Mouse (Mus musculus) CH12.LX (cell line): ENCODE data around the gene Prim2.

Experiments used
- ELF1 ChIP-seq: IDR thresholded peaks from 2 replicates; pipeline ENCODE4 v1.6.1; 2014; ENCODE audit warnings: low read depth, mild to moderate bottlenecking, inconsistent platforms, low read length, improper control_type of control experiment
- GABPA ChIP-seq: IDR thresholded peaks from 2 replicates; pipeline ENCODE4 v1.6.1; 2012; ENCODE audit warnings: low read depth, low read length, improper control_type of control experiment, inconsistent platforms; ENCODE audit not compliant: insufficient replicate concordance
- NELFE ChIP-seq: IDR thresholded peaks from 2 replicates; pipeline ENCODE4 v1.6.1; 2011; ENCODE audit warnings: low read depth, low read length, improper control_type of control experiment
- ZNF384 ChIP-seq: IDR thresholded peaks from 2 replicates; pipeline ENCODE4 v1.6.1; 2012; ENCODE audit warnings: low read depth, low read length, improper control_type of control experiment, inconsistent platforms

GRCm38 (mm10) chr1:33709615-33710014 lies 40.0 kb upstream of the Prim2 start:
- no peak for TF ChIP-seq ZNF384
- no peak for TF ChIP-seq NELFE
- TF ChIP-seq ELF1 = no peak
- TF ChIP-seq GABPA = no peak
